Mouse (Mus musculus) ovary, adult 18-20 months (tissue): ENCODE data around the gene Ttll4.

ENCODE experiments used
- DNase-seq: peaks from one replicate; pipeline ENCODE4 v3.0.0; 2022; ENCODE audit warnings: low spot score, mixed read lengths

The Ttll4 gene

GRCm38 (mm10) chr1:74712046-74712445 lies 50.5 kb downstream of the Ttll4 start:
- no peak for DNase-seq

- no peak for DNase-seq
Observed at GRCm38 (mm10) chr1:74712461-74713098, 51.0 kb downstream of the Ttll4 start.

- DNase-seq, result peak; percentile 50
Observed at GRCm38 (mm10) chr1:74713099-74713858, 51.7 kb downstream of the Ttll4 start, which contains the start of gene Cyp27a1. Cyp27a1 (plus strand) TSS chr1:74713574.

- DNase-seq, result no peak
Observed at GRCm38 (mm10) chr1:74713859-74714730, 52.5 kb downstream of the Ttll4 start.

GRCm38 (mm10) chr1:74714967-74715366 lies 53.4 kb downstream of the Ttll4 start:
- no peak for DNase-seq

GRCm38 (mm10) chr1:74715468-74715867 lies 53.9 kb downstream of the Ttll4 start:
- no peak for DNase-seq

DNA sequence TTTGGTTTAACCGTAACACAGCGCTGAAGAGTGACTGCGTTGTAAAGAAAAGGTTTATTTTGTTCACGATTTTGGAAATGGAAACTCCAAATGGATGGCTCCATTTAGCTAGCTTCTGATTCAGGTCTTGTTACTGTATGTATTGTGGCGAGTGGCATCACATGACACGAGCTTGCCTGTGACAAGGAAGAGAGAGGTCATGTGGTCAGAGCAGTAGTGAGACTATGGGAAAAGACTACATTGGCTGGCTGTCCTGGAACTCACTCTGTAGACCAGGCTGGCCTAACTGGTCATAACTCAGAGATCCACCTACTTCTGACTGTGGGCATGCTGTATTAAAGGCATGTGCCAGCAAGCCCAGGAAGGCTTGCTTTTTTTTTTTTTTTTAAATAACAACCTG lies 54.3 kb downstream of the Ttll4 start:
- no peak for DNase-seq

GRCm38 (mm10) chr1:74718113-74718512 lies 56.6 kb downstream of the Ttll4 start:
- no peak for DNase-seq

DNA sequence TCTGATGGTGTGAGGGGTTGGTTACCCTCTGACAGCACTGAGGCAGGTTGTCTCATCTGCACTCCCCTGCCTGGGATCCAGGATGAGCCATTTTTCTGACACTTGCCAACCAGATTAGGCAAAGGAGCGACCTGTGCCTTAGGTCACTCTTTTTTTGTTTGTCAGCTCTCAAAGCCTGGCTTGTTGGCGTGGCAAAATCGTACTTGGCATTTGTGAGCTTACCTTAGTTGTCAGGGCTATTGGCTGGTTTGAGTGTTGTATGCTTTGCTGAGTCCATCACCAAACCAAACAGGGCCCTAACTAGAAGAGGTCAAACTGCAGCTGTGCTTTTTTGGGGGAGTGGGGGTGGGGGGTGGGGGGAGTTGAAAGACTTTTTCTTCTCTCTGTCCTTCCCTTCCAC lies 57.7 kb downstream of the Ttll4 start:
- no peak for DNase-seq

- DNase-seq, result no peak
Observed at GRCm38 (mm10) chr1:74721657-74722056, 60.1 kb downstream of the Ttll4 start.

GRCm38 (mm10) chr1:74723748-74724147 lies 62.2 kb downstream of the Ttll4 start:
- no peak for DNase-seq

DNA sequence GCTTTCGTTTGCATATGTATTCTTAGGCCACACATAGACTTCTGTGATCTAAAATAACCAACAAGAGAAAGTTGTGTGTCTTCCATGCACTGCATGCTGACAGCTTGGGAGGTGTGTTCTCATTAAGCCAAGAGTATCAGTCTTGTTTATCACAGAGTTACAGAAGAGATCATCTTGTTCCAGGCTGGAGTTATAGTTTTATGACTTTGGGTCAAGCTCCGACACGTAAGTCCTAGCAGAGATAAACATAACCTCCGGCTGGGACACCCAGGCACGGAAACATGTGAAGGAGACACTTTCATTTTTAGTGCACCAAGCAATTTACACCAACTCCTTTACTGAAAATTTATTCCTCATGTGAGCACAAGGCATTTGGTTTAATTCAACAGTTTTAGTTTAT lies 64.6 kb downstream of the Ttll4 start:
- no peak for DNase-seq

DNA sequence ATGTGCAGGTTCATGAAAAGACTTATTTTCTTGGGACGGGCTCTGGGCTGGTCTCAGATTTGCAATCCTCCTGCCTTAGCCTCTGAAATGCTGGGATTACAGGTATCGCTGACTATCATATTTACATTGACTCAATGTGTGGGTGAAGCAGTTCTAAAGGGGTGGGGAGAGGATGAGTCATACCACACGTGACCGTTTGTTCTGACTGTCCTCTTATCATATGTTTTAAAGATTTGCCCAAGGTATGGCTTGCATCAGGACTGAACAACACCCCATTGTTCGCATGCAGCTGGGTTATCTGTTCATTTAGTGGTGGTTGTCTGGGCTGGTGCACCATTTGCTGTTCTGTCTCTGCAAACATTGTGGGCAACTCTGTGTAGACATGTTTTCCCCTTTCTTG lies 65.1 kb downstream of the Ttll4 start:
- DNase-seq, result no peak

- no peak for DNase-seq
Observed at GRCm38 (mm10) chr1:74728446-74728845, 66.9 kb downstream of the Ttll4 start.

DNA sequence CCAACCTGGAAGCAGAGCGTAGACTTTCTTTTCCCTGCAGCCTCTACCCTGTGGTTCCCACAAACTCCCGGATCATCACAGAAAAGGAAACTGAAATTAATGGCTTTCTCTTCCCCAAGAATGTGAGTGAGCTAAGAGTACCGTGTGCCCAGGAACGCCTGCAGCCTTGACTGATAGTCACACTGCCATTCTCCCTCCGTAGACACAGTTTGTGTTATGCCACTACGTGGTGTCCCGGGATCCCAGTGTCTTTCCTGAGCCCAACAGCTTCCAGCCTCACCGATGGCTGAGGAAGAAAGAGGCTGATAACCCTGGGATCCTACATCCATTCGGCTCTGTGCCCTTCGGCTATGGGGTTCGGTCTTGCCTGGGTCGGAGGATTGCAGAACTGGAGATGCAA lies 75.4 kb downstream of the Ttll4 start:
- DNase-seq, result no peak

DNA sequence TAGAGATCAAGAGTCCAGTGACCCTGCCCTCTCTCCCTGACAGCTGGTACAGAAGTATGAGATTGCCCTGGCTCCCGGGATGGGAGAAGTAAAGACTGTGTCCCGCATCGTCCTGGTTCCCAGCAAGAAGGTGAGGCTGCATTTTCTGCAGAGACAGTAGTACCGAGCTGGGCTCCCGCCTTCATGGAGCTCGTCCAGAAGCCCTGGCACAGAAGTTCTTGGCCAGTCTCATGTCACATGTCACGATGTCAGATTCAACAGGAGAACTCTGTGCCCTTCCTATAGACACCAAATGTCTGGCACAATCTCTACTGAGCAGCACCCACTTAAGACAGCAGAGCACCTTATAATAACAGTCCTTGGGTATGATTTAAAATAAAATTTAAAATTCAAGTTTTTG lies 76.0 kb downstream of the Ttll4 start:
- no peak for DNase-seq

DNA sequence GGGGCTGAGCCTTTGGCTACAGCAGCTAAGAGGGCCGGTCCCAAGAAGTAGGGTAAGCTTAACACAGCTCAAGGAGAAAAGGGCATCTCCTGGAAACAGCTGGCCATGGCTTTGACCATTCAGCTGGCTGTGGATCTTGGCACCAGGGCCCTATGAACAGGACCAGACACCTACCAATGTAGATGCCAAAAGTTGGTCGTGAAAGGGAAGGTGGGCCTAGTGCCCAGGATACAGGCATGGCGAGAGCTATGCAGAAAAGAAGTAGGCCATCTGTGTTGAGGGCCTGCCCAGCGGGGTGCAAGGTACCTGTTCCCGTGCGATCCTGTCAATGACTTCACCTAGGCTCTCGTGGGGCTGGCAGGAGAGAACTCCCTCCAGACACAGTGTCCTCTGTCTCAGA lies 79.3 kb downstream of the Ttll4 start:
- DNase-seq, result no peak

DNA sequence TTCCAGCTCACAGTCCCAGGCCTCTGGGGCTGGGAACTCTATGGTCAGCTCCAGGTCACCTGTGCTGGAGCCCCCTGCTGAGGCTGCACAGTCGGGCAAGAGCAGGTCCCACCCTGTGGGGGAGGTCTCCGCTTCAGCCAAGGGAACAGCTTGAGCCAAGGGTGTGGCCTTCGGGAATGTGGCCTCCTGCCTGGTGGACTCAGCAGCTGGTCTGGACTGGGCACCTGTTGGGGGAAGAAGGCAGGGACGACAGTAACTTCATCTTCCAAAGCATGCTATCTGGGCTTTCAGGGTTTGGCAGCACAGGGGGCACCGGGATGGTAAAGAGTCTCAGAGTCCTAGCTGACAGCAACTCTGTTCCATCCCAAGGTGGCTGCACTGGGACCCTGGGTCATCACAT lies 85.8 kb downstream of the Ttll4 start:
- no peak for DNase-seq

DNA sequence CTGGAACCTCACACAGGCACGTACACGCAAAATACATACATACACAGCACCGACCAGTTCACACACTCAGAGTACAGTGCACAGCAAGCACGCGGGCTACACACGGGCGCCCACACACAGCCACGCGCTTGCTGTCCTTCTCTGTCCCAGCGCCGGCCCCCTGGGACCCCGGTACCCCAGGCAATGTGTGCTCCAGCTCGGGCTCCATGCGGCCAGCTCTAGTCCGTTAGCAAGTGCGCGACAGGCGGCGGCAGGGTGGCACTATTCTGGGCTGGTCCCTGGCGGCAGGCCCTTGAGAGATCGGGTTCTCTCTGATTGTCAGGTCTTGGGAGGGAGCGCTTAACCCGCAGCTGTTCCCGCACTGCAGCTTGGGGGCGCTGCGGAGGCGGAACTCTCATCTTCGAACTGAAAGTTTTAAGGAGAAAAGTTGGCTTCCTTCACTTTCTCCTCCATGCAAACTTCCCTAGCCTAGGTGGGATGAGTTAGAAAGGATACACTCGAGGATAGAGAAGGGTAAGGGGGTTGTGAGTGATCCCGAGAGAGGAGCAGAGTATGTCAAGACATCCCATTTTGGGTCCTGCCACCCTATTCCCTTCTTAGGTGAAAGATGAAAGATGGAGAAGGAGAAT lies 87.2 kb downstream of the Ttll4 start, which contains the start of gene Prkag3:
Gene Prkag3 (minus strand): TSS at position 579 of the 629 bp plus-strand sequence.
- no peak for DNase-seq

DNA sequence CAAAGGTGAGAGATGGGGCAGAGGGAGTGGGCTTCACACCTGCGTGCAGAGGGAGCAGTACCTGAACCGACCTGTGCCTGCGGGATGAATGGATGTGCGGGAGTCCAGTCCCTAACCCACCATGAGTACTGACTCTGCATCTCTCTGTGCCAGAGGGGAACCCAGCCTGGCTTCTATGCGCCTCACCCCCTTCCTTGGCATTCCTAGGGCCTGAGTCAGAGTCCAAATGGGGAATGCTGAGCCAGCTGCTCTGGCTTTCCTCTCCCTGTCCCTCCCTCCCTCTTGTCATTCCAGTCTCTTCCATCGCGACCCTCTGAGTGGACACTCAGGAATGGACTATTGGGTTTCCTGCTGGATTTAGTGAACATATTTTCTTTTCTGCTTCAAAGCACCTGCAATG lies 87.8 kb downstream of the Ttll4 start:
- DNase-seq, result peak; percentile 47

GRCm38 (mm10) chr1:74750683-74751082 lies 89.1 kb downstream of the Ttll4 start:
- DNase-seq, result no peak

GRCm38 (mm10) chr1:74752150-74752549 lies 90.6 kb downstream of the Ttll4 start:
- no peak for DNase-seq
